Mouse (Mus musculus): ENCODE data around the gene Celf2. TPM values are rescaled to one million over a fixed set of nuclear protein-coding genes. Genes with fewer than 3 reads are reported as not detected.

Gene Celf2
- polyA plus RNA-seq, 1 experiment from 2014 or later: 35.4 TPM

GRCm38 (mm10) chr2:6915386-6915785, 594.0 kb downstream of the Celf2 start:
- no peak for ATAC-seq
- Histone ChIP-seq H3K4me2 (ENCODE audit: low read depth, low read length) (no peak overlapping the region), H3K9me3 (ENCODE audit: control insufficient read depth, low read length) (no peaks in the 10 kb centered on the region), H3K36me3 (ENCODE audit: control insufficient read depth, insufficient read depth, low read length) (no peaks in the 10 kb centered on the region), H3K4me1 (ENCODE audit: control insufficient read depth, insufficient read depth, low read length) (0 out of 2 replicates have a peak, but pooled peaks cover 2% of the 10 kb centered on the region), H3K4me3 (ENCODE audit: low read length) (no peak overlapping the region), H3K9ac (ENCODE audit: low read depth, low read length) (no peak overlapping the region), H3K27ac (ENCODE audit: low read length) (no peak overlapping the region), H3K27me3 (replicated peaks; ENCODE audit: control insufficient read depth, insufficient read depth, low read length) (no peaks in the 10 kb centered on the region)
- WGBS: 90% methylated on average over 4 of the region's 4 CpGs

GRCm38 (mm10) chr2:6913315-6913714, 596.0 kb downstream of the Celf2 start:
- Histone ChIP-seq H3K27me3 (replicated peaks; ENCODE audit: control insufficient read depth, insufficient read depth, low read length) (no peaks in the 10 kb centered on the region), H3K4me3 (ENCODE audit: low read length) (no peak overlapping the region), H3K9ac (ENCODE audit: low read depth, low read length) (no peak overlapping the region), H3K4me1 (ENCODE audit: control insufficient read depth, insufficient read depth, low read length) (0 out of 2 replicates have a peak, but pooled peaks cover 2% of the 10 kb centered on the region), H3K27ac (ENCODE audit: low read length) (no peak overlapping the region), H3K9me3 (ENCODE audit: control insufficient read depth, low read length) (no peaks in the 10 kb centered on the region), H3K36me3 (ENCODE audit: control insufficient read depth, insufficient read depth, low read length) (no peaks in the 10 kb centered on the region), H3K4me2 (ENCODE audit: low read depth, low read length) (no peak overlapping the region)
- 87% methylated on average over 10 of the region's 10 CpGs for WGBS
- ATAC-seq: no peak

GRCm38 (mm10) chr2:6911932-6912331, 597.4 kb downstream of the Celf2 start:
- no peak overlapping the region for H3K9ac ChIP-seq (ENCODE audit: low read depth, low read length)
- H3K4me3 ChIP-seq (ENCODE audit: low read length): no peak overlapping the region
- no peaks in the 10 kb centered on the region for H3K27me3 ChIP-seq (replicated peaks; ENCODE audit: control insufficient read depth, insufficient read depth, low read length)
- 0 out of 2 replicates have a peak, but pooled peaks cover 2% of the 10 kb centered on the region for H3K4me1 ChIP-seq (ENCODE audit: control insufficient read depth, insufficient read depth, low read length)
- no peak overlapping the region for H3K27ac ChIP-seq (ENCODE audit: low read length)
- H3K36me3 ChIP-seq (ENCODE audit: control insufficient read depth, insufficient read depth, low read length): no peaks in the 10 kb centered on the region
- no peaks in the 10 kb centered on the region for H3K9me3 ChIP-seq (ENCODE audit: control insufficient read depth, low read length)
- 54% methylated on average over 7 of the region's 7 CpGs for WGBS
- ATAC-seq: no peak
- H3K4me2 ChIP-seq (ENCODE audit: low read depth, low read length): no peak overlapping the region

GRCm38 (mm10) chr2:6909921-6910320, 599.4 kb downstream of the Celf2 start:
- Histone ChIP-seq H3K4me2 (ENCODE audit: low read depth, low read length) (no peak overlapping the region), H3K27me3 (replicated peaks; ENCODE audit: control insufficient read depth, insufficient read depth, low read length) (no peaks in the 10 kb centered on the region), H3K9me3 (ENCODE audit: control insufficient read depth, low read length) (no peaks in the 10 kb centered on the region), H3K36me3 (ENCODE audit: control insufficient read depth, insufficient read depth, low read length) (no peaks in the 10 kb centered on the region), H3K9ac (ENCODE audit: low read depth, low read length) (no peak overlapping the region), H3K27ac (ENCODE audit: low read length) (no peak overlapping the region), H3K4me3 (ENCODE audit: low read length) (no peak overlapping the region), H3K4me1 (ENCODE audit: control insufficient read depth, insufficient read depth, low read length) (0 out of 2 replicates have a peak, but pooled peaks cover 2% of the 10 kb centered on the region)
- 62% methylated on average over 7 of the region's 7 CpGs for WGBS
- ATAC-seq: no peak

GRCm38 (mm10) chr2:6904411-6904810, 605.0 kb downstream of the Celf2 start:
- no peaks in the 10 kb centered on the region for H3K36me3 ChIP-seq (ENCODE audit: control insufficient read depth, insufficient read depth, low read length)
- no peak overlapping the region for H3K4me2 ChIP-seq (ENCODE audit: low read depth, low read length)
- H3K27ac ChIP-seq (ENCODE audit: low read length): no peak overlapping the region
- no peaks in the 10 kb centered on the region for H3K4me1 ChIP-seq (ENCODE audit: control insufficient read depth, insufficient read depth, low read length)
- H3K9ac ChIP-seq (ENCODE audit: low read depth, low read length): no peak overlapping the region
- no peaks in the 10 kb centered on the region for H3K27me3 ChIP-seq (replicated peaks; ENCODE audit: control insufficient read depth, insufficient read depth, low read length)
- ATAC-seq: no peak
- no peak overlapping the region for H3K4me3 ChIP-seq (ENCODE audit: low read length)
- 70% methylated on average over 3 of the region's 3 CpGs for WGBS
- H3K9me3 ChIP-seq (ENCODE audit: control insufficient read depth, low read length): no peaks in the 10 kb centered on the region

GRCm38 (mm10) chr2:6903251-6903763, 606.1 kb downstream of the Celf2 start:
- no peak overlapping the region for H3K27ac ChIP-seq (ENCODE audit: low read length)
- H3K4me3 ChIP-seq (ENCODE audit: low read length): no peak overlapping the region
- H3K4me1 ChIP-seq (ENCODE audit: control insufficient read depth, insufficient read depth, low read length): no peaks in the 10 kb centered on the region
- H3K9ac ChIP-seq (ENCODE audit: low read depth, low read length): no peak overlapping the region
- ATAC-seq: no peak
- H3K27me3 ChIP-seq (replicated peaks; ENCODE audit: control insufficient read depth, insufficient read depth, low read length): no peaks in the 10 kb centered on the region
- H3K36me3 ChIP-seq (ENCODE audit: control insufficient read depth, insufficient read depth, low read length): no peaks in the 10 kb centered on the region
- 74% methylated on average over 4 of the region's 4 CpGs for WGBS
- H3K4me2 ChIP-seq (ENCODE audit: low read depth, low read length): no peak overlapping the region
- H3K9me3 ChIP-seq (ENCODE audit: control insufficient read depth, low read length): no peaks in the 10 kb centered on the region

GRCm38 (mm10) chr2:6896896-6897295, 612.5 kb downstream of the Celf2 start:
- no peak for ATAC-seq
- no peaks in the 10 kb centered on the region for H3K4me1 ChIP-seq (ENCODE audit: control insufficient read depth, insufficient read depth, low read length)
- H3K9me3 ChIP-seq (ENCODE audit: control insufficient read depth, low read length): no peaks in the 10 kb centered on the region
- no peak overlapping the region for H3K9ac ChIP-seq (ENCODE audit: low read depth, low read length)
- H3K4me2 ChIP-seq (ENCODE audit: low read depth, low read length): no peak overlapping the region
- H3K27ac ChIP-seq (ENCODE audit: low read length): no peak overlapping the region
- H3K4me3 ChIP-seq (ENCODE audit: low read length): no peak overlapping the region
- no peaks in the 10 kb centered on the region for H3K27me3 ChIP-seq (replicated peaks; ENCODE audit: control insufficient read depth, insufficient read depth, low read length)
- WGBS: 90% methylated on average over 1 of the region's 1 CpGs
- no peaks in the 10 kb centered on the region for H3K36me3 ChIP-seq (ENCODE audit: control insufficient read depth, insufficient read depth, low read length)

- ATAC-seq: no peak
- 85% methylated on average over 2 of the region's 2 CpGs for WGBS
- no peaks in the 10 kb centered on the region for H3K27me3 ChIP-seq (replicated peaks; ENCODE audit: control insufficient read depth, insufficient read depth, low read length)
- no peak overlapping the region for H3K27ac ChIP-seq (ENCODE audit: low read length)
- H3K4me3 ChIP-seq (ENCODE audit: low read length): no peak overlapping the region
- no peaks in the 10 kb centered on the region for H3K9me3 ChIP-seq (ENCODE audit: control insufficient read depth, low read length)
- H3K36me3 ChIP-seq (ENCODE audit: control insufficient read depth, insufficient read depth, low read length): no peaks in the 10 kb centered on the region
- H3K4me2 ChIP-seq (ENCODE audit: low read depth, low read length): no peak overlapping the region
- no peak overlapping the region for H3K9ac ChIP-seq (ENCODE audit: low read depth, low read length)
- no peaks in the 10 kb centered on the region for H3K4me1 ChIP-seq (ENCODE audit: control insufficient read depth, insufficient read depth, low read length)
These were observed 615.8 kb downstream of the Celf2 start for GRCm38 (mm10) chr2:6893597-6893996.

DNA sequence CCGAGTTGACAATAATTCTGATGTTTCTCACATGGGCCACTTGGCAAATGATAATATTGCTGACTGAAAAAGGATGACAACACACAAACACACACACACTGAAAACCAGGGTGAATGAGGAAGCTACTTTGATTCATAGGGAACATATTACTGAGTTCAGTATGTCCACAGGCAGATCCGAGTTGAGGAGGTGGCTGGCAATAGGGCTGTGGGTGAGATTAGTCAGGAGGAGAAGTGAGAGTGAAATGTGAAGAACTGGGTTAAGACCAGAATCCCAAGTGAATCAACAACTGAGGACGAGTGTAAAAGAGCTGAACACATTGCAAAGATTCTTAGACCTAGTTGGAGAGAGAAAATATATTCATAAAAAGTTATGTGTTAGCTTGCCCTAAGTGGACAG, 616.3 kb downstream of the Celf2 start:
- WGBS: 74% methylated on average over 3 of the region's 3 CpGs
- Histone ChIP-seq H3K9me3 (ENCODE audit: control insufficient read depth, low read length) (no peaks in the 10 kb centered on the region), H3K27ac (ENCODE audit: low read length) (no peak overlapping the region), H3K4me1 (ENCODE audit: control insufficient read depth, insufficient read depth, low read length) (no peaks in the 10 kb centered on the region), H3K4me3 (ENCODE audit: low read length) (no peak overlapping the region), H3K36me3 (ENCODE audit: control insufficient read depth, insufficient read depth, low read length) (no peaks in the 10 kb centered on the region), H3K9ac (ENCODE audit: low read depth, low read length) (no peak overlapping the region), H3K27me3 (replicated peaks; ENCODE audit: control insufficient read depth, insufficient read depth, low read length) (no peaks in the 10 kb centered on the region), H3K4me2 (ENCODE audit: low read depth, low read length) (no peak overlapping the region)
- ATAC-seq: no peak

Measured in intestine, embryonic 16.5 days (tissue).